Mouse (Mus musculus) layer of hippocampus, postnatal 14 days (tissue): ENCODE results near the gene Cyp2w1. TPM values are rescaled to one million over a fixed set of nuclear protein-coding genes. Genes with fewer than 3 reads are reported as not detected.

Experiments used
- DNase-seq, 2 experiments: peaks; one replicate each; pipeline ENCODE4 v3.0.0; 2021 to 2022; ENCODE audit warnings: low spot score in 2 of 2, mixed read lengths in 1 of 2
- long read RNA-seq, 2 experiments: library from polyadenylated mRNA; stranded (forward); transcript quantifications; one replicate each; pipeline ENCODE4 v2.0.0; 2021
- total RNA-seq, 2 experiments: library from RNA; stranded (reverse); gene quantifications; 2 replicates each; pipeline ENCODE4 v1.2.3; 2021

Gene Cyp2w1
- not detected for total RNA-seq
- long read RNA-seq, experiment 1, result 0 reads
- long read RNA-seq, experiment 2, result 0 reads

GRCm38 (mm10) chr5:139352317-139352716 is at the start of gene Cyp2w1:
Gene Cyp2w1 (plus strand): TSS chr5:139352617.
- no peak for DNase-seq

GRCm38 (mm10) chr5:139303646-139304061 is 48.8 kb upstream of the Cyp2w1 start:
- no peak for DNase-seq

GRCm38 (mm10) chr5:139309946-139310345 is 42.5 kb upstream of the Cyp2w1 start:
- no peak for DNase-seq

- DNase-seq, result no peak
These were observed 41.9 kb upstream of the Cyp2w1 start for GRCm38 (mm10) chr5:139310477-139310876.

GRCm38 (mm10) chr5:139311822-139312221 is 40.6 kb upstream of the Cyp2w1 start:
- DNase-seq, result no peak

- no peak for DNase-seq
These were observed 38.9 kb upstream of the Cyp2w1 start for GRCm38 (mm10) chr5:139313536-139313935.

GRCm38 (mm10) chr5:139314941-139315642 is 37.3 kb upstream of the Cyp2w1 start:
- no peak for DNase-seq

GRCm38 (mm10) chr5:139316982-139317675 is 35.3 kb upstream of the Cyp2w1 start:
- no peak for DNase-seq

- peak; percentile 46 to 57 for DNase-seq
These were observed 34.5 kb upstream of the Cyp2w1 start for GRCm38 (mm10) chr5:139317751-139318504.

- no peak for DNase-seq
These were observed 32.0 kb upstream of the Cyp2w1 start for GRCm38 (mm10) chr5:139320424-139320823.

- DNase-seq, result no peak
These were observed 31.1 kb upstream of the Cyp2w1 start for GRCm38 (mm10) chr5:139321331-139321730.

- no peak for DNase-seq
These were observed 29.0 kb upstream of the Cyp2w1 start for GRCm38 (mm10) chr5:139323260-139323924.

GRCm38 (mm10) chr5:139324045-139324491 is 28.3 kb upstream of the Cyp2w1 start:
- no peak for DNase-seq

- DNase-seq, result peak in 1 of 2 experiments; percentile 42
These were observed 27.6 kb upstream of the Cyp2w1 start for GRCm38 (mm10) chr5:139324691-139325394.

- peak; percentile 55 to 60 for DNase-seq
These were observed 26.9 kb upstream of the Cyp2w1 start, which contains the start of gene Adap1 for GRCm38 (mm10) chr5:139325395-139325966. Gene Adap1 (minus strand): TSS chr5:139325622.

- no peak for DNase-seq
These were observed 26.2 kb upstream of the Cyp2w1 start for GRCm38 (mm10) chr5:139326111-139326696.

- DNase-seq, result no peak
These were observed 25.3 kb upstream of the Cyp2w1 start for GRCm38 (mm10) chr5:139326986-139327633.

- no peak for DNase-seq
These were observed 24.8 kb upstream of the Cyp2w1 start for GRCm38 (mm10) chr5:139327634-139328020.

- no peak for DNase-seq
These were observed 21.7 kb upstream of the Cyp2w1 start for GRCm38 (mm10) chr5:139330766-139331165.
